Mouse (Mus musculus) lung, adult 2 months (tissue): ENCODE results near the gene Meis2. TPM values are rescaled to one million over a fixed set of nuclear protein-coding genes. Genes with fewer than 3 reads are reported as not detected.

Experiments
- DNase-seq: peaks from one replicate; pipeline ENCODE4 v3.0.0; 2022
- H3K4me1 ChIP-seq: fragments of 200-500 bp; 2 replicates; pipeline ENCODE4 v1.6.1; 2011; ENCODE audit warnings: low read length; ENCODE audit not compliant: control insufficient read depth, insufficient read depth
- H3K4me3 ChIP-seq: fragments of 200-500 bp; replicated peaks from 2 replicates; pipeline ENCODE3; 2011; ENCODE audit warnings: low read depth, mild to moderate bottlenecking, control low read depth, low read length; ENCODE audit errors: extremely low read depth
- CTCF ChIP-seq: fragments of 200-500 bp; IDR thresholded peaks from 2 replicates; pipeline ENCODE4 v1.5.1; 2011; ENCODE audit warnings: mild to moderate bottlenecking, low read length, control low read depth; ENCODE audit not compliant: insufficient read depth
- POLR2A ChIP-seq: fragments of 200-500 bp; IDR thresholded peaks from 2 replicates; pipeline ENCODE4 v1.6.1; 2011; ENCODE audit warnings: low read depth, mild to moderate bottlenecking, control low read depth, low read length, borderline replicate concordance; ENCODE audit errors: extremely low read depth
- WGBS: fragments of 180-500 bp; shearing (Covaris S2); methylation state at CpG from one replicate; pipeline ENCODE4 v1.1.7; 2018; 5-methylcytosine and 5-hydroxymethylcytosine counted together
- polyA plus RNA-seq: library from polyadenylated mRNA; depleted of rRNA; stranded (reverse); fragments of >200 nt; gene quantifications from 2 replicates; pipeline ENCODE4 v1.2.3, GENCODE M21; 2012

Gene Meis2
- polyA plus RNA-seq, 1 experiment = 22.6 TPM

DNA sequence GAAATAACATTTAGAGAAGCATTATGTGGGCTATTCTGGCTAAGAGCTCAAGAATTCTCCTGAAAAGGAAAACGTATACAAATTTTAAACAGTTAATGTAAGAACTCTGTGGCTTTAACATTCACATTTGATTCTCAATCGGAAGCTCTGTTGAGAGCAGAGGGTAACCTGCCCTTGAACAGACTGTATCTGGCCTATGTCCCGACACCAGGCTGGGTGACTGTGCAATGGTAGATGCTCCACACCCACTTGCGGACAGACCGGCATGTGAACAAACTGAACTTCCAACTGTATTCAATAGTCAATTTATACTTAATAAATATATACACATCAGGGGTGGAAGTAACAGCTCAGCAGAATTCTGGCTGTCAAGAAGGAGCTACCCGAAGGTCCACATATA is 164.6 kb downstream of the Meis2 start:
- no peak overlapping the region for H3K4me3 ChIP-seq
- WGBS = 89% methylated on average over 6 of the region's 6 CpGs
- no peak for TF ChIP-seq POLR2A
- TF ChIP-seq CTCF = no peak
- H3K4me1 ChIP-seq = no peaks in the 10 kb centered on the region
- DNase-seq = no peak

DNA sequence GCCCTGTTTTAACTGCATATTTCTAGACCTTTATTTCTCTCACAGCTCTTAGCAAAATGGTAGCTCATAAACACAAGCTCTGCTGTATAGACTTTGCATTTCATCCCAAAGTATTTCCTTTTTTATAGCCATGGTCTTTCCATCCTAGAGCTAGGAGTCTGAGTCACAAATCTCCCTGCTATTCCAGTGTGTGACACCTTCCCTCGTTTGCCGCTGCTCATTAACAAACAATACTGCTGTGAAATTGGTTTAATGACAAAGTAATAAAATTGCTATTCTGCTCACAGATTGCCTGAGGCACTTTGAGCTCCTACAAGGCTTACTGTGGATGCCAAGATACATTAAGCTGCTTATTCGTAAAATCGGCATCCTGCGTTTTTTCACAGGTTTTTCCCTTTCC is 168.1 kb downstream of the Meis2 start:
- TF ChIP-seq POLR2A (no peak), CTCF (no peak)
- H3K4me1 ChIP-seq = no peaks in the 10 kb centered on the region; the same call in 1 of the 2 replicates
- no peak overlapping the region for H3K4me3 ChIP-seq
- 81% methylated on average over 5 of the region's 5 CpGs for WGBS
- no peak for DNase-seq

DNA sequence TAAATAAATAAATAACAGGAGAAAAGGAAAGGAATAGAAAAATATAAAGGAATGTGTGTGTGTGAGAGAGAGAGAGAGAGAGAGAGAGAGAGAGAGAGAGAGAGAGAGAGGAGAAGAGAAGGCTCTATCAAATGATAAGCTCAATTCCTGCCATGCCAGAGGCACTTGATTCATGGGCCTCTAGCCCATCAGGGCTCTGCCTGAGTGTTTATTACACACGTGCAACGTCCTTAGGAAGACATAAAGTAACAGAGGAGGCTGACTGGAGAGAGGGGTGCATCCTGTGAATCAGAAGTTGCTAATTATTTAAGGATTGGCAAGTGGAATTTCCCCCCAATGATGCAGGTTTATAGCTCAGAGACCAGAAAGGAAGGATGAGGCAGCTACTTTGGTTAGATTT is 168.6 kb downstream of the Meis2 start:
- WGBS = 49% methylated on average over 2 of the region's 2 CpGs
- Histone ChIP-seq H3K4me1 (no peaks in the 10 kb centered on the region; the same call in 1 of the 2 replicates), H3K4me3 (no peak overlapping the region)
- no peak for DNase-seq
- TF ChIP-seq POLR2A = no peak
- TF ChIP-seq CTCF = no peak

DNA sequence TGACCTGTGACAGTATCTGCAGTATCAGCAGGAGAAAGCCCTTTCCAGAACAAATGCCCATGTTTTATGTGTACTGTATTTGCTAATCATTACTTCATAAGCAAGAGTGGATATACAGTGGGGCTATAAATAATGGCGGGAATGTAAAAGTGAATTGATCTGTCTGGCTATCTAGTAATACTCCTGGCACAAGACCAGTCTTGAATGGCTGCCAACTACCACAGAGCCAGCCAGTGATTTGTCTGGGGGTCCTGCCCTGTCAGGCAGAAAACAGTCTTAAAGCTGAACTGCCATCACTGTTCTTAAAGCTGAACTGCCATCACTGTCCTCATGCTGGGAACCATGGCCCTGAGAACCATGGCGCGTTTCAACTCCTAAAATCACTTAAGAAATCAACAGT is 169.9 kb downstream of the Meis2 start:
- Histone ChIP-seq H3K4me1 (no peaks in the 10 kb centered on the region; the same call in 1 of the 2 replicates), H3K4me3 (no peak overlapping the region)
- no peak for TF ChIP-seq CTCF
- TF ChIP-seq POLR2A = no peak
- no peak for DNase-seq
- WGBS = 74% methylated on average over 3 of the region's 3 CpGs

DNA sequence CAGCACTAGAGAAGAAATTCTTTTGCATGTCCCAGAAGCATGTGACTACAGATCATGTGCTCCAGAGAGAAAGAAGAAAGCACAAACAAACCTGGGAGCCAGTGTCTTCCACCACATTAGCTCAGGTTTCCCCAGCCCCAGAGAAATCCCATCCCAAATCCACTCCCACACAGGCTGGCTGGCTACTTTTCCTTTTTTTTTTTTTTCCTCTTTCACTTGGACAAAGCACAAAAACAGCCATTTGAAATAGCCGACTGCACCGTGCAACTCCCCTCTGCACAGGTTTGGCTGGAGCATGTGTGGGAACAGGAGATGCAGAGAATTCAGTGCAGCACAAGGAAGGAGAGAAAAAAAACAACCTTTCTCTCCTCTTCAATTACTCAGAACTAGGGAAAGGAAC is 170.4 kb downstream of the Meis2 start:
- TF ChIP-seq POLR2A (no peak), CTCF (no peak)
- no peak for DNase-seq
- WGBS = 45% methylated on average over 2 of the region's 2 CpGs
- Histone ChIP-seq H3K4me1 (no peaks in the 10 kb centered on the region; the same call in 1 of the 2 replicates), H3K4me3 (no peak overlapping the region)

DNA sequence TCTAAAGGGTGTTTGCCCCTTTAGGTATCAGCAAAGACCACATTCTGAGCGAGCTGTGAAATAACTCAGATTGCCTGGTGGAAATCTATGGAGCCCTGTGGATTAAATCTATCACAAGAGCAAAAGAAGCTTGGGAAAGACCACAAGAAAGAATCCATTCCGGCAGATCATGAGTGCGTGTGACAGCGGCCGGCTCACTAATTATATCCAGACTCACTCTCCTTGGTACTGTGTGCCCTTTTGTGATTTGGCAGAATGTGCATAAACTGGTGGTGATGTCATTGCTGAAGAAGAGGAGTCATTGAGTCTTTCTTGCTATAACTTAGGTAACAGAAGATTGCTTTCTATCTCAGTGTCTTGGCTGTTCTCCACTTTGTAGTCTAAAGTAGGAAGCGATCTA is 172.5 kb downstream of the Meis2 start:
- H3K4me1 ChIP-seq = peaks cover 3% of the 10 kb centered on the region
- no peak for DNase-seq
- no peak overlapping the region for H3K4me3 ChIP-seq
- TF ChIP-seq CTCF = no peak
- no peak for TF ChIP-seq POLR2A
- 91% methylated on average over 6 of the region's 6 CpGs for WGBS

DNA sequence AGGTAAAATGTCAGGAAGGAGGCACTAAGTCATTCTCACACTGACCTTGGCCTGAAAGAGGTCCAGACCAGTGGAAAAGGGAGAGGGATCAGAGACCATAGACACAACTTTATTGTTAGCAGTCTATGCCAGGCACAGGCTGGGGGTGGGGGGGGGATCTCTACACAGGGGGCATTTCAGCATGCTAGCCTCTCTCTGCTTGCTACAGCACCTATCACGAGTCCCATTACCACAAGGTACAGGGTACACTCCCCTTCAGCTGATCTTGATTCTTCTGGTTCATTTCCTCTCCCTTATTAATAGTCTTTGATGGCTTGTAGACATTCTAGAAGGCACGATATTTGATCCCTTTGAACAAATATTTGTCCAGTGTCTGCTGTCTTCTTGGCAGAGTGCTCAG is 174.9 kb downstream of the Meis2 start:
- Histone ChIP-seq H3K4me1 (peaks cover 3% of the 10 kb centered on the region), H3K4me3 (no peak overlapping the region)
- 24% methylated on average over 2 of the region's 2 CpGs for WGBS
- no peak for TF ChIP-seq CTCF
- TF ChIP-seq POLR2A = no peak
- no peak for DNase-seq

DNA sequence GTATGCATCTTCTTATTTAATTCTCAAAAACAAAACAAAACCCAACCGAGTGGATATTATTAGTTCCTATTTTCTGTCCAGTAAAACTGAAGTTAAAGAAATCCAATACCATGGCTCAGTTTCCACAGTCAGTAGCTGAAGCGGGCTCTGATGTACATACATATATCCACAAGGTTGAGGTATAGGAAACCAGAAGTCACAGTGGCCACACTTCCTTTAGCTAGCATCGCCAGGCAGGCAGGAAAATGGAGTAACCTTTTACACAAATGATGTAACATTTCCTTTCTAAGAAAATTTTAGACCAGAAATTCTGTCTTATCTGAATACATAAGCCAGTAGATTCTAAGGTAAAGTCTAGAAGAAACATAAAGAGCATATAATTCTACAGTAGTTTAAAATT is 175.6 kb downstream of the Meis2 start:
- TF ChIP-seq POLR2A (no peak), CTCF (no peak)
- Histone ChIP-seq H3K4me3 (no peak overlapping the region), H3K4me1 (peaks cover 3% of the 10 kb centered on the region)
- DNase-seq = no peak
- 81% methylated on average over 3 of the region's 3 CpGs for WGBS

DNA sequence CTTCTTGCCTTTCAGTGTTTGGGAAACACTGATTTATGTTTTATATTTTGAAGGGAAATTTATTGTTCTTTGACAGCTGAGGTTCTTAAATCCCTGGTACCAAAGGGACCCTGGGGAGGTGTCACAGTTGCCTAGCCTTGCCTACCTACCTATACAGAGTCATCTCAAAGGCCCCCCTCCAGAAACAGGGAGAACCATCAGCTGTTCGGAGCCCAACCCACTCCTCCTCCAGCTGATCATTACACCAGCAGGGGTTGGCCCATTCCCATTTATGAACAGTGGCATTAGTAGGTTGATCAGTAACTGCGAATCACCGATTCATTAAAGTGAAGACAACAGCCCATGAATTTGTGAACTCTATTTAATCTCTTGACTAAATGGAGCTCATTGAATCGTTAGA is 176.4 kb downstream of the Meis2 start:
- 95% methylated on average over 4 of the region's 4 CpGs for WGBS
- DNase-seq = no peak

DNA sequence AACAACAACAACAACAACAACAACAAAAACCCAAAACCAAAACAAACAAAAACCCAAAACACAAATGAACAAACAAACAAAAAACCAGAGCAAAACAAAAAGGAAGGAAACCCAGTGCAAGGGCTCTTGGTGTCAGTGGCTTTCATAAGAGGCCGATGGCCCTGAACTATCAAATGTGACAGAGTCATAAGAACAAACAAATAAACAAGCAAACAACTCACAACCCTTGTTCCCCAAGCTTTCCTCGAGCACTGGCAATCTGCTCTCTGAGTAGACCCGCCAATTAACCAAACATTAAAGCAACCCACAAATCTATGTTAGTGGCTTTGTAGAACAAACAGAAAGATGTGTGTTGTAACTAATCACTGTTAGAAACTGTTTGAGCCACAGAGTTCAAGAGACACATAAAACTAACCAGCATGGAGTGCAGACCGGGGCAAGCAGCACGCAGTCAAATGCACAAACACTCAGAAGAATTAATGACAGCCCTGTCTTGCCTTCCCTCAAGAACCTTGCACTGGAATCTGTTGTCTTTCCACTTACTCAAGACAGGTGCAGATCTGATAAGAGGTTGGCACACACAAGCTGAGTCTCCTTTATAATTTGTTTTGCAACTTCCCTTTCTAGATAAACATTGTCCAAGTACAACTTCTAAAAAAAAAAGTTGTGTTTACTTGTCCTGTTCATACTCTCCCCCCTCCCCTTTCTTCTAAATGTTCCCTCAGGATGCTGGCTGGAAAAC is 177.1 kb downstream of the Meis2 start:
- no peak for DNase-seq
- no peak overlapping the region for H3K4me3 ChIP-seq
- 43% methylated on average over 5 of the region's 5 CpGs for WGBS
- no peak for TF ChIP-seq POLR2A
- no peak for TF ChIP-seq CTCF
- peaks cover 3% of the 10 kb centered on the region for H3K4me1 ChIP-seq

More for the DNA sequence above, 176.4 kb downstream of the Meis2 start:
- TF ChIP-seq CTCF = no peak
- TF ChIP-seq POLR2A = no peak
- peaks cover 3% of the 10 kb centered on the region for H3K4me1 ChIP-seq
- no peak overlapping the region for H3K4me3 ChIP-seq

DNA sequence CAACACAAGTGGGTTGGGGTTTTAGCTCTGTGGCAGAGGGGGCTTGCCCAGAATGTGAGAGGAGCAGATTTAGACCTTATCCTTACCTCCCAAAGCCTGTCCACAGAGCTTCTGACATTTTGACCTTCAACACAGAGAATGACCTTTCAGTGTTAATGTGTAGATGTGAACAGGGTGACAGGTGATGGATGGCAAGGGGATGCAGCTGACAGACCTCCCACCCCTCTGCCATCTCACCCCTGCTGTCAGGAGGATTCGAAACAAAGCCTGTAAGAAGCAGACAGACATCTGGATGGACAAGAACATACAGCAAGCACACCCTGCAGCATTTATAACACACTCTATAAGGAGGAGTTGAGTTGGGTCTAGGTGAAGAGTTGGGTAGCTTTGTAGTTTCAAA is 178.0 kb downstream of the Meis2 start:
- TF ChIP-seq POLR2A = no peak
- no peak for DNase-seq
- Histone ChIP-seq H3K4me3 (no peak overlapping the region), H3K4me1 (peaks cover 3% of the 10 kb centered on the region)
- WGBS = 86% methylated on average over 1 of the region's 1 CpGs
